ENCODE assay signal across 22 mouse cellular contexts in the genomic region with DNA sequence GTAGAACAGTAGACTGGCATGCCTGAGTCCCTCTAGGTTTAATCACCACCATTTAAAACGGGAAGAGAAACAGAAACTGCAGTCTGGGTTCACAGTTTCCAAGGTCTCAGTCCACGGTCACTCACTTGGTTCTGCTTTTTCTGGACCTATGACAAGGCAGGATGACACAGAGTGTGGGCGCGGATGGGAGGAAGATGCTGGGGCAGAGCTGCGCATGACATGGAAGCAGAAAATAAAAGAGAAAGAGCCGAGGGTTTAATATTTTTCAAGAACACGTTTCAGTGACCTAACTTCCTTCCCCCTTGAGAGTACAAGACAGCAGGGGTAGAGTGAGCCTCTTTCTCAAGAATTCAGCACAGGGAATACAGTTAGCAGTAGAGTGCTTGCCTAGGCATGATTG. TPM values are rescaled to one million over a fixed set of nuclear protein-coding genes. Genes with fewer than 3 reads are reported as not detected.
DNase-seq lines count a peak whose midpoint lies in the region; ATAC-seq lines count a peak whose summit lies in the region.
"Had no signal": no experiment of that assay in that cellular context is flagged by ENCODE, and none has a peak within 500 bp of the region (broad histone marks: within the 10 kb centered on the region; RNA-seq: fewer than 3 reads in every experiment).

No protein-coding gene starts in this region.

- no peak overlapping the region for H3K27ac ChIP-seq in forebrain, embryonic 14.5 days (ENCODE audit: low read depth, low read length)
- H3K27ac ChIP-seq in forebrain, embryonic 13.5 days = no peak overlapping the region
- H3K27ac ChIP-seq: embryonic facial prominence, embryonic 12.5 days; hindbrain, embryonic 13.5 days; liver, embryonic 12.5 days; lung, embryonic 15.5 days had no signal

- no peaks in the 10 kb centered on the region for H3K4me1 ChIP-seq in forebrain, embryonic 14.5 days (ENCODE audit: control insufficient read depth, insufficient read depth, low read length)
- H3K4me1 ChIP-seq in forebrain, embryonic 13.5 days = no peaks in the 10 kb centered on the region
- H3K4me1 ChIP-seq: embryonic facial prominence, embryonic 12.5 days; hindbrain, embryonic 13.5 days; liver, embryonic 12.5 days; lung, embryonic 15.5 days had no signal

- H3K9ac ChIP-seq in forebrain, embryonic 14.5 days (ENCODE audit: low read length) = no peak overlapping the region
- no peak overlapping the region for H3K9ac ChIP-seq in forebrain, embryonic 13.5 days
- H3K9ac ChIP-seq: embryonic facial prominence, embryonic 12.5 days; hindbrain, embryonic 13.5 days; liver, embryonic 12.5 days; lung, embryonic 15.5 days had no signal

- DNase-seq in adrenal gland, adult 8-10 months = peak; percentile 39
- DNase-seq in adrenal gland, adult 18-20 months (ENCODE audit: low spot score in 2 of 2) = no peak
- peak; percentile 58 for DNase-seq in 416B (ENCODE audit: low read depth)
- DNase-seq in adrenal gland, postnatal 25 days = peak; percentile 16
- DNase-seq in forebrain, embryonic 14.5 days (ENCODE audit: low spot score) = no peak
- no peak for DNase-seq in gastrocnemius, postnatal 36 days
- DNase-seq: cerebellum, adult 9-10 months; heart, postnatal 10 days; kidney, adult 2 months; kidney, postnatal 14 days; left cerebral cortex, postnatal 4 days; thymus, adult 2 months had no signal

- peak; percentile 99 for ATAC-seq in megakaryocyte, adult 5-6 weeks (ENCODE audit: poor library complexity, severe bottlenecking)
- ATAC-seq in forebrain, embryonic 14.5 days = no peak
- no peak for ATAC-seq in forebrain, embryonic 13.5 days
- ATAC-seq: forebrain, embryonic 16.5 days; inflammation-experienced regulatory T-cells, adult 6 months; liver, embryonic 12.5 days; midbrain, embryonic 16.5 days had no signal

- intact Hi-C loops in gastrocnemius, postnatal 36 days (cut with DNase I) = no loop called here

- no peak overlapping the region for H3K4me3 ChIP-seq in forebrain, embryonic 14.5 days (ENCODE audit: low read depth, low read length)
- no peak overlapping the region for H3K4me3 ChIP-seq in forebrain, embryonic 13.5 days
- H3K4me3 ChIP-seq: embryonic facial prominence, embryonic 12.5 days; hindbrain, embryonic 13.5 days; liver, embryonic 12.5 days; lung, embryonic 15.5 days had no signal

- H3K27me3 ChIP-seq in forebrain, embryonic 14.5 days (replicated peaks; ENCODE audit: control insufficient read depth, insufficient read depth, low read length) = no peaks in the 10 kb centered on the region
- H3K27me3 ChIP-seq in forebrain, embryonic 13.5 days = no peaks in the 10 kb centered on the region
- H3K27me3 ChIP-seq: embryonic facial prominence, embryonic 12.5 days; hindbrain, embryonic 13.5 days; liver, embryonic 12.5 days; lung, embryonic 15.5 days had no signal

- WGBS in forebrain, embryonic 14.5 days = 85% methylated on average over 7 of the region's 7 CpGs
- WGBS in forebrain, embryonic 13.5 days = 86% methylated on average over 7 of the region's 7 CpGs

- H3K36me3 ChIP-seq in forebrain, embryonic 14.5 days (ENCODE audit: control insufficient read depth, insufficient read depth, low read length) = no peaks in the 10 kb centered on the region
- no peaks in the 10 kb centered on the region for H3K36me3 ChIP-seq in forebrain, embryonic 13.5 days (ENCODE audit: poor library complexity, severe bottlenecking)
- H3K36me3 ChIP-seq: embryonic facial prominence, embryonic 12.5 days; hindbrain, embryonic 13.5 days; liver, embryonic 12.5 days; lung, embryonic 15.5 days had no signal

- no peak overlapping the region for H3K4me2 ChIP-seq in forebrain, embryonic 14.5 days (ENCODE audit: low read length)
- no peak overlapping the region for H3K4me2 ChIP-seq in forebrain, embryonic 13.5 days
- H3K4me2 ChIP-seq: embryonic facial prominence, embryonic 12.5 days; heart, embryonic 11.5 days; hindbrain, embryonic 13.5 days; liver, embryonic 12.5 days; lung, embryonic 15.5 days had no signal

- no peaks in the 10 kb centered on the region for H3K9me3 ChIP-seq in forebrain, embryonic 14.5 days (replicated peaks; ENCODE audit: control insufficient read depth, low read length)
- no peaks in the 10 kb centered on the region for H3K9me3 ChIP-seq in forebrain, embryonic 13.5 days (replicated peaks)
- H3K9me3 ChIP-seq: embryonic facial prominence, embryonic 12.5 days; hindbrain, embryonic 13.5 days; liver, embryonic 12.5 days; lung, embryonic 15.5 days had no signal

RNA-seq across cellular contexts. Expression of gene Slc23a2, which starts 24.2 kb away (rescaled TPM):
- total RNA-seq in adrenal gland, adult 8-10 months (2022) = 100 to 1,000 TPM; 102 to 154 (median 134) TPM
- total RNA-seq in adrenal gland, adult 18-20 months (2021) = 100 to 1,000 TPM; 239 to 346 TPM
- total RNA-seq in adrenal gland, postnatal 25 days (2021) = 61.4 and 68.0 TPM in 2 replicates
- 9.5 and 11.4 TPM in 2 replicates for total RNA-seq in megakaryocyte, adult 5-6 weeks (2015)
- total RNA-seq in megakaryocyte, adult 5-6 weeks (2017) = 10.7 and 14.6 TPM in 2 replicates
- polyA plus RNA-seq in forebrain, embryonic 14.5 days (2014; fragmentation: Nextera tagmentation; extraction: Ambion mirVana) = 19.3 and 25.3 TPM in 2 replicates
- 16.6 and 19.1 TPM in 2 replicates for polyA plus RNA-seq in forebrain, embryonic 13.5 days (2015; fragmentation: Nextera tagmentation; extraction: Ambion mirVana)
- 1 to 10 TPM; 7.4 to 9.1 TPM for total RNA-seq in gastrocnemius, postnatal 36 days (2021)

Comparison
In these comparisons a context has a peak if more than half of its experiments do, and no peak if none do; other contexts are left out.
1. DNase-seq: peak in adrenal gland, adult 8-10 months (single experiment), 416B (single experiment) and adrenal gland, postnatal 25 days (single experiment); none in adrenal gland, adult 18-20 months (0 of 2), forebrain, embryonic 14.5 days (single experiment) and gastrocnemius, postnatal 36 days (0 of 2).